Mouse (Mus musculus) inflammation-experienced regulatory T-cells, adult 6 months (primary cell): ENCODE results near the gene Gm42372. TPM values are rescaled to one million over a fixed set of nuclear protein-coding genes. Genes with fewer than 3 reads are reported as not detected.

ENCODE experiments used
- ATAC-seq: one replicate; pipeline ENCODE4 v1.8.0; 2017
- polyA plus RNA-seq, 3 experiments: library from polyadenylated mRNA; unstranded; fragments of 100-300 nt; shearing (Covaris generic); gene quantifications; one replicate each; pipeline ENCODE4 v1.2.1; 2017

Gene Gm42372
- polyA plus RNA-seq, 3 experiments from 2014 or later = 3.7 to 5.7 (median 5.2) TPM

DNA sequence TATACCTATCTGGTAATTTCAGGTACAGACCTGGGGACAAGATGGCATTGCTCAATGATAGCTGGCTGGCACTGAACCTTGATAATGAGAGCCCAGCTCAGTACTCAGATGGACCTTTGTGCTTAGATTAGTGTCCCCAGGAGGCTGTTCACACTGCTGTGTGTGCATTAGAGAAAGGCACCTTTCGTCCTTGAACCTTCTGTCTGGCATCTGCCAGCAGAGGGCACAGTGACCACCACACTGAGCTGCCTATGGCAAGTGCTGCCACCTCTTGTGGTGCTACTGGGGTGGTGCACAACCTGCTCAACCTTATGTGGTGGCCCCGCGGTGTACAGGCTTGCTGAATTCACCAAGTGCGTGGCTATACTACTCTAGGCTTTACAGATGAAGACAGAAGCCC, 24.4 kb downstream of the Gm42372 start:
- ATAC-seq = no peak

DNA sequence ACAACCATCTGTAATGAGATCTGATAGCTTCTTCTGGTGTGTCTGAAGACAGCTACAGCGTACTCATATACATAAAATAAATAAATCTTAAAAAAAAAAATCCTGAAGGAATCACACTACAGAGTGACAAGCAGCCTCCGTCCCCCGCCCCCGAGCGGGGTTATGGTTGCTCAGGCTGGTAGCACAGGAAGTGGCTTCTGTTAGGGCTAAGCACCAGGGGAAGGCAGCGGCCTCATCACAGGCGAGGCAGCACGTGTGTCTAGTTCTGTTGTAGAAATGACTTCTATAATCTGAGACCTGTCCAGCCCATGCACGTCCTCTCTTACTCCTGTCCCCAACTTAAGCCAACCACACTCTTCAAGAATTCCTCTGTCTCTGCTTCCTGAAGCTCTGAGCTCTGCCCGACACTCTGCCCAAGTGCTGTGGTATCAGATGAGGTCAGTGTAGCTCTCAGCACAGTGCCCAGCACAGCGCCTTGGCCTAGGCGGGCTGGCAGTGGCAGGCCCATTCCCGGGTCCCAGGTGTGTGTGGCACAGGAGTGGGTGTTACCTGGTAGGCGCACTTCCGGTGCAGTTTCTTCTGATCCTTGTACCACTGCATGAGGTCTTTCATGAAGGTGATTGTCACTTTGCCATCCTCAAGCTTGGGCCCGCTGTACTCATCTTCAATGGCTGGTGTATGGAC, 26.6 kb downstream of the Gm42372 start:
- peak; percentile 90 for ATAC-seq

DNA sequence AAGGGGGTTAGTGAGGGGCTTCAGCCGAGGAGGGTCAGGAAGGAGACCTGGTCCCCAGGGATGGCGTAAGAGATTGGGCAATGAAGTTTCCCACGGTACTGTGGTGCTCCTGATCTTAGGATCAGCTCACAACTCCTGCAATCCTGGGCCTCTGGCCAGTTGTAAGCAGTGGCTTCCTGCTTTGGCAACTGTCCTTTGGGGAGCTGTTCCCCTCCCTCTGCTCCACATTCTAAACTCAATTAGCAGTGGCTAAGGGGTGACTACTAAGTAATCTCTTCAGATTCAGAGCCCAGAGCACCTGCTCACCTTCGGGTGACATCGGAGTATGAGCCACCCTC, 27.1 kb downstream of the Gm42372 start:
- no peak for ATAC-seq

DNA sequence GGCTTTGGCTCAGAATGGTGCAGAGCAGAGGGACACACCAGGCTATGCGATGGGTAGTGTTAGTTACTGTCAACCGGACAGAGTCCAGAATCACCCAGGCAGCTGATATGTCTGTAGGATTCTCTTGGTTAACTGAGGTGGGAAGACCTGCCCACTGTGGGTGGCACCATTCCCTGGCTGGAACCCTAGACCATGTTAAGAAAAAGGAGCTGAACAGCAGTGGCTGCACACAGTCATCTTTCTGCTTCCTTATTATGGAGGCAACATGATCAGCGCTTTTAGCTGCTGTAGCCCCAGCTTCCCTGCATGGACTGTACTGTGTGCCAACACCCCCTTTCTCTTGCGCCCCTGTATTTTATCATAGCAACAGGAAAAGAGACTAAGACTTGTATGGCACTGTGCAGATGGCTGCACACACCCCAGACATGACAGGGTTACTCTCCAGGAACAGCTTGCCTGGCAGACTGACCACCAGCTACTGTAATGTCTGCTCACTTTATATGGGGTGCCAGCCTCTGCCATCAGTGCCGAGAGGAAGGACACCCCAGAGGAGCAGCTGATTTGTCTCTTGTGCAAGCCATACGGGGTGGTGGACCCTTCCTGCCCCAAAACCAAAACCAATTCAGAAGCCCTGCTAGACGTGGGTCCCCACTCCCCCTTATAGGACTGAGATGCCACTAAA, 29.2 kb downstream of the Gm42372 start:
- ATAC-seq = no peak

DNA sequence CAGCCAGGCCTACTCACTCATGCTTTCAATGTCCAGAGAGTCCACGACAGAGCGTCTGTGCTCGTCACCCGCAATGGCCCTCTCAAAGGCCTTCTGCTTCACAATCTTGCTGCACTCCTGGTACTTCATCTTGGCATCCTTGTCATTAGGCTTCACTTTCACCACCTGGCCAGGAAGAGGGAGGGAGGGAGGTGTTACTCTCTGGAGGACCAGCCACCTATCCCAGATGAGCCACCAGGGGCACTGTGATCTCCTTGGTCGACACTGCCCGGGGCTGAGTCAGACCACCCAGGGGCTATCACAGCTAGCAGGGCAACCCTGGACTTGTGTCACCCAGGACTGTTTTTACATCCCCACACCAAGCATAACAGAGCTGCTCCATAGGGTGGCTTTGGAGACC, 32.5 kb downstream of the Gm42372 start:
- no peak for ATAC-seq

DNA sequence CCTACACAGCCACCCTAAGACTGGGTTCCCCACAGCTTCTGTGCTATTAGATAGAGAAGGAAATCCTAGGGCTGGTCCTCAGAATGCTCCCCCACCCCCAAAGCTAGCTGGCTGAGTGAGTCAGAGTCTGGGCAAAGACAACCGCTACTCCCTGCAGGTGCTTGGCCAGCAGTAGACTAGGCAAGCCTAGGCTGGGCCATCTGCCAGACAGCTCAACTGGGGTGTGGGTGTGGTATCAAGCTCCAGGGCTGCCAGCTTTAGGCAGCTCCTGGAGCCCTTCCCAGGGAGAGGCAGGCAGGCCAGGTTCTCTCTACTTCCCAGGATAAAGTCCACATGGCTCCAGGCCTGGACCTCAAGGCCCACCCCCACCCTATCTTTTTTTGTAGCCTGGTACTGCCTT, 34.1 kb downstream of the Gm42372 start:
- ATAC-seq = peak; percentile 46

DNA sequence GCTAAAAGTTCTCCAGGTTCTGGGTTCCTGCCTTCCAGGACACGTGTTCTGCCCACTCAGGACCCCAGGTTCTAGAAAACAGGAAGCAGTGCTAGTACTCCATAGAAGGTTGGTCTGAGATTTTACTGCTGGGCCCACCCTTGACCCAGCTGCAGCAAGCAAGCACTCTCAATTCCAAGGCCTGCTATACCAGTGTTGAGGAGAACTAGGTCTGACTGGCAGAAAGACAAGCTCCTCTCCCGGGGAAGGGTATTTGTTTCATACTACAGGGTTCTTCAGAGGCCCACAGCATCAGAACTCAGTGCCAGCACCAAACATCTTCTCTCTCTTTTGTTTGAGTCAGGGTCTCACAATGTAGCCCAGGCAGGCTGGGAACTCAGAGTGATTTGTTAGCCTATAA, 35.0 kb downstream of the Gm42372 start:
- ATAC-seq = no peak

DNA sequence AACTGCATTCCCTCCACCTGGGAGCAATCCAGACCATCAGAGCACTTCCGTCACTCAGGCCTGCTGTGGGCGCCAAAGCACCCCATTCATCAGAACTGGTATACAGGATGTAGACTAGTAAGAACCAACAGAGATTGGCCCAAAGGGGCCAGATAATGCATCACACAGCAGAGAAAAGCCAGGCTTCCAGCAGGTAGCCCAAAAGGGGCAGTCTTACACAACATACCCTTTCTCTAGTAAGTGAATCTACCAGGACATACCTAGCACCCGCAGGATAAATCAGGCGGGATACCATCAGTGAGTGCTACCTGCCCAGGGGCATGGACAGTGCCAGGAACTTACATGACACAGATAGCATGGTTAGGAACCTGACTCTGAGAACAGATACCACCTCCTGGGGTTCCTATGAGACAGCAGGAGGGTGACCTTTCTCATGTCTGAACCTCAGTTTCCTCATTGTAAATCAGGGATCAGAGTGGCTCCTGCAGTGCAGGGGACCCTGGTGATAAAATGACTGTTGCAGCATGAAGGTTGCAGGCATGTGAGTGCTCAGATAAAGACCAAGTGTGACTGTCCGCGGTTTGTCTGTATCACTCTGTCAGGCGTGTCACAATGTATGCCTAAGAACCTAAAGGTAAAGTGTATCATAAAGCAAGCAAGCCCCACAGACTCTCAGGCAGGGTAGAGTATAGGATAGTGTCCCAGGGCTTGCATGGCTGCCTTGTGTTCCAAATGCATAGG, 36.7 kb downstream of the Gm42372 start:
- ATAC-seq = no peak

DNA sequence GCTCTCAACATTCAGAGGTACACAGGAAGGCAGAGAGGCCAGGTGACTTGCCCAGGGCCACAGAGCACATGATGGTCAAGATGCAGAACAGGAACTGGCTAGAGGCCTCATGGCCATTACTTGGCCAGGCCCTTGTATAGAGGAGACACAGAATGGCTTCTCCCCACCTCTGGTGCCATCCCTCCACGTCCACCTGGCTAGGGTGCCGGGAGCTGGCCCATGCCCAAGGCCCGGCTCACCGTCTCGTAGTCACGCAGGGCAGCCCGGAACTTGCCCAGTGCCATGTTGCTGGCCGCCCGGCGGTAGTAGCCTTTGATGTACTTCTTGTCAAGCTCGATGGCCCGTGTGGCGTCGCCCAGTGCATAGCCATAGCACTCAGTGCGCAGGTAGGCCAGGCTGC, 39.3 kb downstream of the Gm42372 start:
- ATAC-seq = no peak

DNA sequence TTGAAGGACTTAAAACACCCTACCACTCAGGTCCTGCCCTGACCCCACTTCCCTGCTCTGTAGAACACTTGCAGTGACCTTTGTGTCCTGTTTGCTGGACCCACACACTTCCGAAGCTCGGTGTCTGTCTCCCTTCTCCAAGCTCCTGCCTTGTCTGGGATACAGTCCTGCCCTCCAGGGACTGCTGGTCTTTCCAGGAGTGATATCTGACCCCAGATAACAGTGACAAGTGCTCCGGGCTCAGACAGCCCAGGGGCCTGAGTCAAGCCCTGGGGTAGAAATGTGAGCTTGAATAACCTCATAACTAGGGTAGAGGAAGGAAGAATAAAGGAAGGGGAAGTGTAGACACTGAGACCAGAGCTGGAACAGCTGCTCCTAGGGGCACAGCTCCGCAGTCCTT, 40.8 kb downstream of the Gm42372 start:
- no peak for ATAC-seq

DNA sequence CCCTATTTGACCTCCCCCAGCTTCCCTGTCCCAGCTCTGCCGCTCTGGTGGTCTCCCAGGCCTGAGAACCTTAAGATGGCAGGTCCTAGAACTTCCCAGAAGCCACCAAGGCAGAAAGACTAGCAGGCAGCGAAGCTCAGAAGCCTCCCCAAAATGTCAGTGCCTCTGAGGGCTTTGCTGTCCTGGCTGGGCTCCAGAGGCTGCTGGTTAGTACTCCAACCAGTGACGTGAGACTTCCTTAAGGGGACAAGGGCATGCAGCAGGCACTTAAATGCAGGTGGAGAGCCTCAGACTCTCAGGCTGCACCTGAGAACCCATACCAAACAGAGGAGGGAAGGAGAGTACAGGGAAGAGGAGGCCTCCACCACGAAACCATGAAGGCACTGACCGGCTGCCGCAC, 41.3 kb downstream of the Gm42372 start:
- no peak for ATAC-seq

DNA sequence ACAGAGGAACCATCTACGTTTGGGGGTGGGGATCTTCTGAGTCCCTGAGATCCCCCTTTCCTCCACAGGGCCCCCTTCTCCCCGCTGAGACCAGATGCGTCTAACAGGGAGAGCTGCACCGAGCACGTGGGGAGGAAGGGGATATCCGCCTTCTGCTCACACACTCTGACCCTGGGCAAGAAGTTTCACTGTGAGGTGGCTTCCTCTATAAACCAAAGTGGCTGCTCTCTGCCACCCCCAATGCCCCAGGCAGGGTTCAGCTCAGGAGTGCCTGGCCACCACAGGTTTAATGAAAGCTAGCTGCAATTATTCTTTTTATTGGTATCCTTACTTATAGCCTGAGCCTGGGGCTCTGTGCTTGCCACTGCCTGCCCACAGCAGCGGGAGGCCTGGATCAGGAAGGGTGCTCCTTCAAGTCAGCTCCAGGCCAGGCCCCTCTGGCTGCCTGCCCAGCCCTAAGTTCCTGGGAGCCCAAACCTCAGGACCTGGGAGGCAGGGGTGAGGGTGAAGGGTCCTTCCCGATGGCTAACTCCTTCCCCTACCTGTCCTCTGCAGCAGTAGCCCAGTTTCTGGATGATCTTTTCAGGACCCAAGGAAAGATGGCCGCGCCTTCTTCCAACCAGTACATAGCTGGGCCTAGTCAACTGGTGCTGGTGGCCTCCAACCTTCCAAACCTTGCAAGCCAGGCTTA, 42.1 kb downstream of the Gm42372 start:
- ATAC-seq = peak; percentile 62

DNA sequence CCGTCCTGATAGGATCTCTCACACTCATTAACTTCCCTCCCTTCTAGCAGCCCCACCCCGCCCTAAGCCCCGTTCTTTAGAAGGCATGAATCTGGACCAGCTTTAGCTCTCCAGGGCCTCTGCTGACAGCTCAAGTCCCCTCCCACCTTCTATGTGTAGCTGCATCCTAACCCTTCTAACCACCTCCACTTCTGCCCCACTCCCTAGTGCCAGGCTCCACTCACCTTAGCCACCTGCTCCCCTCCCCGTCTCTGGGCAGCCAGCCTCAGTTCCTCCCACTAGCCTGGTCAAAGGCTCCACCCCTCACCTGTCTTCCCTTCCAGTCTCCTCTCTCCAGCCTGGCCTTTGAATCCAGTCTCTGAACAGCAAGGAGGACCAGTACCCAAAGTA, 42.6 kb downstream of the Gm42372 start:
- ATAC-seq = no peak

DNA sequence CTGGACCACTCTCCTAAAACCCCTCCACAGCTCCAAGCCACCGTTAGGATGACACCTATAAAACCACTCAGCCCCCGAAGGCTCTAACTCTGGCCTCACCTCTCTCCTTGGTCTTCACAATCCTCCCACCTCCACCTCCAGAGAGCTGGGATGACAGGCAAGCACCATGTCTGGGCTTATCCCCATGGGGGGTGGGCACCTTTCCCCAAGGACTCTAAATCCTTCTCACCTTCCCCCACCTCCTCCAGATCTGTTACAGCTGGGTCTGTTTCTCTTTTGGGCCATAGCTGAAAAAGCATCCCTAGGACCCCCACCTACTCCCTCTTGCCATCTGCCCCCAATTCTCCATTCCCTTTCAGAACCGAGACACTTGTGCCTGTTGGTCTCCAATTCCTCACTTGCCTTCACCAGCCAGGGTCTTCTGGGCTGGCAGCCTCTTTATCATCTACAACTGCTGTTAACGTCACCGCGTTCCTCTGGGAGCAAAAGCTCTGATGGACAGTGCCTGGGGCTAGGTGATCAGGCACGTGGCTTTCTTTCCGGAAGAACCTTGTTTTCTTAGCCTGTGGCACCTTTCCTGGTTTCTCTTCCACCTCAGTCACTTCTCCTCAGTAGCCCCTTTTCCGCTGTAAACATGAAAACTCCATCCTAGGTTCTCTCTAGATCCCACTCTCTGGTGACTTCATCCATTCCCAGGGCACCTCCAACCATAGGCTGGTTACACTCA, 43.2 kb downstream of the Gm42372 start:
- ATAC-seq = no peak

DNA sequence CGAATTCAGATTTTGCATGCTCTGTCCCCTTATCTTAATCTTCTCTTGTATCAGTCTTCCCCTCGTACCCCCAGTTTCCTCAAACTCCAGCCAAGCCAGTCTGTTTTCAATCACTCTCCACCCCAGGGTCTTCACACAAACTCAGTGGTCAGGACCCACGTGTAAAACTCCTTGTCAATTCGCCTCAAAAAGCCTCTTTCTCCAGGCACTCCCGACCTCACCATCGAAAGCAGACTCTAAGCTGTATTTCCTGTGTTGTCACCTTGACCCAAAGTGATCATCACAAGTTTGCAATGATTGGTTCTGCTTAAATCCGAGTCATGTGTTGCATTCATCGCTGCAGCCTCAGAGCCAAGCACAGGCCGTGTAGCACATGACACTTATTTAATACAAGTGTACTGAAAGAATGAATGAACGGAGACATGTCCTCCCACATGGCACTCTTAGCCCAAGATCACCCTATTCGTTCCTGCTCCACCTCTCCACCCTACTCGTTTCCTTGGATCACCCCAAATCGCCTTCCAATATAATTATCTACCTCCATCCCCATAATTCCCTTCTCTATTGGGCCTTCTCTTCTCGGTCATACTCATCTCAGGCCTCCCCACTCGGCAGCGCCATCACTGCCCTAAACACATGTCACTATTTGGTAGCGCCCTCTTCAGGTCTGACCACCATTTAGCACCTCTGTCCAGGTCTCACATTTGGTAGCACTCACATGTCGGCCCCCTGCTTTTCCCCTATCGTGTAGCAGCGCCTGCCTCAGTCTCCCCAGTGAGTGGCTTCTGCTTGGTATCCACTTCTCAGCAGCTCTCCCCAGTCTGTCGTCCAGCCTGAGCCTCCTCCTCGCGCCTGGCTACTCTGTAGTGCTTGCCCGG, 44.1 kb downstream of the Gm42372 start:
- peak; percentile 51 for ATAC-seq

DNA sequence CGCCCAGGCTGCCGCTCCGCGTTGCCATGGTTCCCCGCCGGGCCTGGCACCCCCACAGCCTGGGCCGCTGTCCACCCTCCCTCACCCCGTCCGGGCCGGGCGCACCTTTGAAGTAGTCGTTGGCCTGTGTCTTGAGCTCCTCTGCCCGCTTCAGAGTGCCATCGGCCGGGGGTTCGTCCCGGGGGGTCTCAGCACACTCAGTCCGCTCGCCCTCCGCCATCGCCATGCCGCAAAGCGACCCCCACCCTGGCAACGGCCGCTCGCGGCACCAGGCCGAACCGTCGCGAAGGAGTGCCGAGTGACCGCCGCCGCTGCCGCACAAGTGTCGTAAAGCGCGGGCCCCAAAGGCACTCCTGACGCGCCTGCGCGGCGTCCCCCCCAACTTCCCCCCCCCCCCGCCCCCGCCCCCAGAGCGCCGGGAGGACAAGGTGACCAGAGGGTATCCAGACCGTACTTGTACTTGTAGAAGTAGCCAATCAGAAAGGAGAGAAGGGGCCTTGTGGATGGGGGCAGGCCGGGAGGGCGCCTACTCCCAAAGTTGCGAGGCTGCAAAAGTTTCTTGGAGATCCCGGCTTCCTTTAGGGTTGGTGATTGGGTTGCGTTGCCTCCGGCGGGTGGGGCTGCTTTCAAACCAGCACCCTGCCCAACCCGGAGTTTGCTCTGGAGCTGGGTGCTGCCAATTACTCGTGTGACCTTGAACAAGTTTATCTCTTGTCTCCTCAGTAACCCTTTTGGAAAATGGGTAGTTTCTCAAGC, 44.9 kb downstream of the Gm42372 start, which contains the start of gene Ppp5c:
Ppp5c (minus strand) TSS at position 337 of the 756 bp plus-strand sequence.
- peak; percentile 15 for ATAC-seq

DNA sequence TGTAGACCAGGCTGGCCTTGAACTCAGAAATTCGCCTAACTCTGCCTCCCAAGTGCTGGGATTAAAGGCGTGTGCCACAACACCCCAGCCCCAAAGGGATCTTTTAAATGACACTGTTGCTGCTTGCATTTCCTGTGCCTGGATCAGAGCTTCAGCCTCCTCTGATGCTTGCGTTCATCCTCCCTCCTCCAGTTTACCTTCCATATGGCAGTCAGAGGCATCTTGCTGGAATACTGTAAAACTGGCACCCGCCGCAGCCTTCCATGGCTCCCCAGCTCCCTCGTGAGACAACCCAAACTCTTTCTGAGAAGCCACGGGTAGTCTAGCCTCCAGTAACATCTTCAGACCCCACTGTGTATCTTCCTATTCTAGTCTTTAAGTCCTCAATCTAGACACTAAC, 46.0 kb downstream of the Gm42372 start:
- no peak for ATAC-seq

DNA sequence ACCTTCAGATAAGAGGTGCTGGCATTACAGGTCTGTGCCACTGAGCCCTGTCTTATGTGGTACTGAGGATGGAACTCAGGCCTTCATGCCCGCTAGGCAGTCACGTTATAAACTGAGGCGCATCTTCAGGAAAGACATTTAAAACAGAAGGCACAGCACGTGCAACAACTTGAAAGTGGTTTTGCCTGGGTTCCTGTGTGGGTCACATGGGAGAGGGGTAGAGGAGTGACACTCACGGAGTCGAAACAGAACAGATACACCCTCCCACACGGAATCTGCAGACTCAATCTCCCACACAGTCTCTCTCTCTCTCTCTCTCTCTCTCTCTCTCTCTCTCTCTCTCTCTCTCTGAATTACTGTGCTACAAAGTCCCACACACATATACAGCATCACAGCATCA, 47.4 kb downstream of the Gm42372 start:
- ATAC-seq = peak; percentile 46
